8 mouse cellular contexts compared by ENCODE assay signal in the genomic region with DNA sequence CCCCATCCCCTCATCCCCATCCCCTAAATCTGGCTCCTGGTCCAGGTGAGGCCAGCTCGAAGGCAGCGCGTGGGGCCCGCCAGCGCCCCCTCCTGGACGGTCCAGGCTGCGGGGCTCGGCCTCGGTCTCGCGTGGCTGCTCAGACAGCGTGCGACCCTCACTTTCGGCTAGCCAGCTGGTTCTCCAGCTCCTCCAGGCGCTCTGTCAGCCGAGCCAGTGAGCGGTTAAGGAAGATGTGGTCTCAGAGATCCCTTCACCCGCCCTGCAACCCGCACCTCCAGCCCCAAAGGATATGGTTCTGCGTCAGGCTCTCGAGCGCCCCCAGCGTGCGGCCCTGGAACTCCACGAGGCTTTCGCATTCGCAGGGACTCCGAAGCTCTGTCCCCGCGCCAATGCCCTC. TPM values are rescaled to one million over a fixed set of nuclear protein-coding genes. Genes with fewer than 3 reads are reported as not detected.
DNase-seq lines count a peak whose midpoint lies in the region; ATAC-seq and TF ChIP-seq lines count a peak whose summit lies in the region.

No protein-coding gene starts in this region.

- peak overlapping the region; percentile 69 for H3K4me2 ChIP-seq in forebrain, embryonic 12.5 days
- H3K4me2 ChIP-seq in heart, embryonic 16.5 days (ENCODE audit: low read depth, low read length), result peak overlapping the region; percentile 75
- H3K4me2 ChIP-seq in liver, embryonic 14.5 days (ENCODE audit: low read depth), result peak overlapping the region; percentile 14; the same call in 1 of the 2 replicates
- H3K4me2 ChIP-seq in stomach, embryonic 14.5 days (replicated peaks; ENCODE audit: low read depth, low read length), result peak overlapping the region; percentile 66

- peak; percentile 88 for TF ChIP-seq CTCF in liver, embryonic 14.5 days (IDR thresholded peaks at IDR 0.05; ENCODE audit: low read depth)

- DNase-seq in CD4-positive helper T cell, adult 2 months (ENCODE audit: low read depth, low spot score), result peak; percentile 76
- DNase-seq in c-Kit-positive CD71-positive TER-119-positive erythroid progenitor cells, embryonic 14.5 days (ENCODE audit: low spot score), result peak; percentile 36
- DNase-seq in kidney, postnatal 25 days, result peak; percentile 82 to 88
- peak in 2 of 3 experiments; percentile 22 to 23 for DNase-seq in liver, embryonic 14.5 days (ENCODE audit: low read depth in 3 of 3, low spot score in 3 of 3)
- peak; percentile 91 for DNase-seq in neural tube, embryonic 10.5 days (ENCODE audit: extremely low spot score, low spot score)

- TF ChIP-seq EP300 in liver, embryonic 14.5 days (IDR thresholded peaks at IDR 0.05; ENCODE audit: low read depth), result no peak

- peak; percentile 74 for ATAC-seq in forebrain, embryonic 12.5 days (ENCODE audit: low FRiP score)
- peak; percentile 47; the same call in 1 of the 2 replicates for ATAC-seq in heart, embryonic 16.5 days (replicated peaks; ENCODE audit: extremely low read depth, insufficient read depth, low FRiP score)
- no peak for ATAC-seq in liver, embryonic 14.5 days (ENCODE audit: insufficient read depth)
- no peak; the same call in 1 of the 2 replicates for ATAC-seq in stomach, embryonic 14.5 days (ENCODE audit: insufficient number of reproducible peaks, insufficient read depth, low FRiP score, low read depth)

- H3K27ac ChIP-seq in forebrain, embryonic 12.5 days, result no peak overlapping the region
- H3K27ac ChIP-seq in heart, embryonic 16.5 days (ENCODE audit: low read length), result 0 out of 2 replicates have a peak overlapping the region, but pooled peaks have one; percentile 14
- H3K27ac ChIP-seq in liver, embryonic 14.5 days, result no peak overlapping the region
- no peak overlapping the region for H3K27ac ChIP-seq in stomach, embryonic 14.5 days (ENCODE audit: low read length)

- H3K27me3 ChIP-seq in forebrain, embryonic 12.5 days, result peaks cover 67% of the 10 kb centered on the region
- peaks cover 32% of the 10 kb centered on the region for H3K27me3 ChIP-seq in heart, embryonic 16.5 days (ENCODE audit: control insufficient read depth, insufficient read depth, low read length)
- H3K27me3 ChIP-seq in liver, embryonic 14.5 days (ENCODE audit: control insufficient read depth, insufficient read depth, low read length), result peaks cover 13% of the 10 kb centered on the region
- no peaks in the 10 kb centered on the region for H3K27me3 ChIP-seq in stomach, embryonic 14.5 days (ENCODE audit: control insufficient read depth, insufficient read depth, low read length)

- no peaks in the 10 kb centered on the region for H3K9me3 ChIP-seq in forebrain, embryonic 12.5 days
- no peaks in the 10 kb centered on the region for H3K9me3 ChIP-seq in heart, embryonic 16.5 days (replicated peaks; ENCODE audit: control insufficient read depth, low read length)
- H3K9me3 ChIP-seq in liver, embryonic 14.5 days (ENCODE audit: control insufficient read depth, low read length), result no peaks in the 10 kb centered on the region
- H3K9me3 ChIP-seq in stomach, embryonic 14.5 days (ENCODE audit: control insufficient read depth, low read depth, low read length), result no peaks in the 10 kb centered on the region

- peak overlapping the region; percentile 36; the same call in 1 of the 2 replicates for H3K9ac ChIP-seq in forebrain, embryonic 12.5 days
- H3K9ac ChIP-seq in heart, embryonic 16.5 days (ENCODE audit: low read length), result peak overlapping the region; percentile 53
- no peak overlapping the region for H3K9ac ChIP-seq in liver, embryonic 14.5 days (replicated peaks)
- 0 out of 2 replicates have a peak overlapping the region, but pooled peaks have one; percentile 15 for H3K9ac ChIP-seq in stomach, embryonic 14.5 days (replicated peaks; ENCODE audit: low read depth, low read length)

- H3K4me1 ChIP-seq in forebrain, embryonic 12.5 days, result peaks cover 16% of the 10 kb centered on the region
- H3K4me1 ChIP-seq in heart, embryonic 16.5 days (ENCODE audit: control insufficient read depth, insufficient read depth, low read length), result 0 out of 2 replicates have a peak, but pooled peaks cover 2% of the 10 kb centered on the region
- 0 out of 4 replicates have a peak, but pooled peaks cover 0 to 2% of the 10 kb centered on the region in 2 experiments for H3K4me1 ChIP-seq in liver, embryonic 14.5 days (replicated peaks; ENCODE audit: control insufficient read depth in 2 of 2, insufficient read depth in 2 of 2, low read length in 1 of 2)
- peaks cover 14% of the 10 kb centered on the region; the same call in 1 of the 2 replicates for H3K4me1 ChIP-seq in stomach, embryonic 14.5 days (ENCODE audit: control insufficient read depth, insufficient read depth, low read length)

- no peaks in the 10 kb centered on the region for H3K36me3 ChIP-seq in forebrain, embryonic 12.5 days (replicated peaks)
- no peaks in the 10 kb centered on the region for H3K36me3 ChIP-seq in heart, embryonic 16.5 days (ENCODE audit: control insufficient read depth, insufficient read depth)
- no peaks in the 10 kb centered on the region for H3K36me3 ChIP-seq in liver, embryonic 14.5 days (replicated peaks; ENCODE audit: control insufficient read depth, insufficient read depth, low read depth)
- H3K36me3 ChIP-seq in stomach, embryonic 14.5 days (ENCODE audit: control insufficient read depth, insufficient read depth, low read length), result no peaks in the 10 kb centered on the region

- peak overlapping the region; percentile 49 for H3K4me3 ChIP-seq in forebrain, embryonic 12.5 days (replicated peaks)
- peak overlapping the region; percentile 55 for H3K4me3 ChIP-seq in heart, embryonic 16.5 days (ENCODE audit: low read length)
- H3K4me3 ChIP-seq in liver, embryonic 14.5 days (ENCODE audit: insufficient read depth in 1 of 2, low read depth in 2 of 2, low read length in 2 of 2), result peak overlapping the region; percentile 3 to 16; a peak in 3 of 4 replicates
- H3K4me3 ChIP-seq in stomach, embryonic 14.5 days (ENCODE audit: low read depth, low read length), result peak overlapping the region; percentile 39

- WGBS in forebrain, embryonic 12.5 days, result 1% methylated on average over 30 of the region's 30 CpGs
- WGBS in heart, embryonic 16.5 days, result under 1% methylated on average over 30 of the region's 30 CpGs
- WGBS in liver, embryonic 14.5 days (ENCODE audit: insufficient replicate concordance), result 1% methylated on average over 30 of the region's 30 CpGs
- WGBS in stomach, embryonic 14.5 days, result 1% methylated on average over 30 of the region's 30 CpGs

RNA-seq across cellular contexts. Expression of gene Slpi, which starts 0.6 kb away (rescaled TPM):
- polyA plus RNA-seq in forebrain, embryonic 12.5 days (2016; fragmentation: Nextera tagmentation; extraction: Ambion mirVana), result 0.41 TPM in 1 of 2 replicates, not detected in the other
- polyA plus RNA-seq in heart, embryonic 16.5 days (2015; fragmentation: Nextera tagmentation; extraction: Ambion mirVana), result 0.60 and 1.4 TPM in 2 replicates
- 5.0 and 10.1 TPM in 2 replicates for polyA plus RNA-seq in liver, embryonic 14.5 days (2012; rRNA removed)
- 19.9 and 20.8 TPM in 2 replicates for polyA plus RNA-seq in liver, embryonic 14.5 days (2014; fragmentation: Nextera tagmentation; extraction: Ambion mirVana)
- polyA plus RNA-seq in stomach, embryonic 14.5 days (2014; fragmentation: Nextera tagmentation; extraction: Ambion mirVana), result 0.58 and 1.8 TPM in 2 replicates

RNA-seq across cellular contexts. Expression of gene Rbpjl, which starts 13.4 kb away (rescaled TPM):
- 0.08 and 0.09 TPM in 2 replicates for polyA plus RNA-seq in forebrain, embryonic 12.5 days (2016; fragmentation: Nextera tagmentation; extraction: Ambion mirVana)
- 0.49 and 1.7 TPM in 2 replicates for polyA plus RNA-seq in heart, embryonic 16.5 days (2015; fragmentation: Nextera tagmentation; extraction: Ambion mirVana)
- 0.06 and 0.08 TPM in 2 replicates for polyA plus RNA-seq in liver, embryonic 14.5 days (2012; rRNA removed)
- polyA plus RNA-seq in liver, embryonic 14.5 days (2014; fragmentation: Nextera tagmentation; extraction: Ambion mirVana), result 0.05 TPM in 1 of 2 replicates, not detected in the other
- 0.14 and 6.6 TPM in 2 replicates for polyA plus RNA-seq in stomach, embryonic 14.5 days (2014; fragmentation: Nextera tagmentation; extraction: Ambion mirVana)

RNA-seq across cellular contexts. Expression of gene Matn4, which starts 15.5 kb away (rescaled TPM):
- polyA plus RNA-seq in forebrain, embryonic 12.5 days (2016; fragmentation: Nextera tagmentation; extraction: Ambion mirVana), result 3.3 and 4.0 TPM in 2 replicates
- polyA plus RNA-seq in heart, embryonic 16.5 days (2015; fragmentation: Nextera tagmentation; extraction: Ambion mirVana), result 7.2 and 8.9 TPM in 2 replicates
- 0.16 and 0.44 TPM in 2 replicates for polyA plus RNA-seq in liver, embryonic 14.5 days (2012; rRNA removed)
- polyA plus RNA-seq in liver, embryonic 14.5 days (2014; fragmentation: Nextera tagmentation; extraction: Ambion mirVana), result not detected in 2 replicates
- 1.1 and 2.0 TPM in 2 replicates for polyA plus RNA-seq in stomach, embryonic 14.5 days (2014; fragmentation: Nextera tagmentation; extraction: Ambion mirVana)

RNA-seq across cellular contexts. Expression of gene Sdc4, which starts 54.2 kb away (rescaled TPM):
- polyA plus RNA-seq in forebrain, embryonic 12.5 days (2016; fragmentation: Nextera tagmentation; extraction: Ambion mirVana), result 12.1 and 12.6 TPM in 2 replicates
- 48.0 and 61.1 TPM in 2 replicates for polyA plus RNA-seq in heart, embryonic 16.5 days (2015; fragmentation: Nextera tagmentation; extraction: Ambion mirVana)
- polyA plus RNA-seq in liver, embryonic 14.5 days (2012; rRNA removed), result 9.7 and 10.8 TPM in 2 replicates
- 23.8 and 25.4 TPM in 2 replicates for polyA plus RNA-seq in liver, embryonic 14.5 days (2014; fragmentation: Nextera tagmentation; extraction: Ambion mirVana)
- polyA plus RNA-seq in stomach, embryonic 14.5 days (2014; fragmentation: Nextera tagmentation; extraction: Ambion mirVana), result 104 and 120 TPM in 2 replicates

RNA-seq across cellular contexts. Expression of gene Svs5, which starts 57.0 kb away (rescaled TPM):
- not detected in 2 replicates for polyA plus RNA-seq in forebrain, embryonic 12.5 days (2016; fragmentation: Nextera tagmentation; extraction: Ambion mirVana)
- polyA plus RNA-seq in heart, embryonic 16.5 days (2015; fragmentation: Nextera tagmentation; extraction: Ambion mirVana), result not detected in 2 replicates
- not detected in 2 replicates for polyA plus RNA-seq in liver, embryonic 14.5 days (2012; rRNA removed)
- polyA plus RNA-seq in liver, embryonic 14.5 days (2014; fragmentation: Nextera tagmentation; extraction: Ambion mirVana), result not detected in 2 replicates
- polyA plus RNA-seq in stomach, embryonic 14.5 days (2014; fragmentation: Nextera tagmentation; extraction: Ambion mirVana), result not detected in 2 replicates

Comparison
In these comparisons a context has a peak if more than half of its experiments do, and no peak if none do; other contexts are left out.
1. DNase-seq: peak in every context shown above with its lines; median percentile 91 in neural tube, embryonic 10.5 days; 85 in kidney, postnatal 25 days; 76 in CD4-positive helper T cell, adult 2 months; 36 in c-Kit-positive CD71-positive TER-119-positive erythroid progenitor cells, embryonic 14.5 days; 22 in liver, embryonic 14.5 days.
2. ATAC-seq: peak in forebrain, embryonic 12.5 days (single experiment) and heart, embryonic 16.5 days (single experiment); none in liver, embryonic 14.5 days (single experiment) and stomach, embryonic 14.5 days (single experiment).
3. H3K4me2 ChIP-seq: peak in every context shown above with its lines; median percentile 75 in heart, embryonic 16.5 days; 69 in forebrain, embryonic 12.5 days; 66 in stomach, embryonic 14.5 days; 14 in liver, embryonic 14.5 days.
4. Peak in every context shown above with its lines, with median percentiles within 50 percentile points of each other: H3K4me3 ChIP-seq.